Mouse (Mus musculus) midbrain, embryonic 11.5 days (tissue): ENCODE measurements around the gene Usp8. TPM values are rescaled to one million over a fixed set of nuclear protein-coding genes. Genes with fewer than 3 reads are reported as not detected.

Experiments
- ATAC-seq: fragments of 200-750 bp; cut with Nextera tagmentation; 2 replicates; pipeline ENCODE4 v1.8.0; 2017; ENCODE audit warnings: moderate TSS enrichment, moderate library complexity; ENCODE audit not compliant: low FRiP score
- DNase-seq: peaks from one replicate; pipeline ENCODE4 v3.0.0; 2015; ENCODE audit warnings: low spot score; ENCODE audit errors: missing footprints
- H3K27ac ChIP-seq: fragments of 300-500 bp; sonication (generic); 2 replicates; pipeline ENCODE4 v1.5.1; 2014; ENCODE audit warnings: low read depth, low read length
- H3K27me3 ChIP-seq: fragments of 300-500 bp; sonication (generic); 2 replicates; pipeline ENCODE4 v1.6.1; 2014; ENCODE audit warnings: mild to moderate bottlenecking, low read length, moderate library complexity, mixed read lengths; ENCODE audit not compliant: control insufficient read depth, insufficient read depth
- H3K36me3 ChIP-seq: fragments of 300-500 bp; sonication (generic); 2 replicates; pipeline ENCODE4 v1.6.1; 2014; ENCODE audit warnings: mild to moderate bottlenecking, low read length, moderate library complexity, mixed read lengths; ENCODE audit not compliant: control insufficient read depth, insufficient read depth
- H3K4me1 ChIP-seq: fragments of 300-500 bp; sonication (generic); 2 replicates; pipeline ENCODE4 v1.6.1; 2014; ENCODE audit warnings: low read length; ENCODE audit not compliant: control insufficient read depth, insufficient read depth
- H3K4me2 ChIP-seq: fragments of 300-500 bp; sonication (generic); 2 replicates; pipeline ENCODE4 v1.6.1; 2014; ENCODE audit warnings: mild to moderate bottlenecking, moderate library complexity
- H3K4me3 ChIP-seq: fragments of 300-500 bp; sonication (generic); 2 replicates; pipeline ENCODE4 v1.5.1; 2014; ENCODE audit warnings: low read depth, low read length
- H3K9ac ChIP-seq: fragments of 300-500 bp; sonication (generic); 2 replicates; pipeline ENCODE4 v1.6.1; 2014; ENCODE audit warnings: low read length
- H3K9me3 ChIP-seq: fragments of 300-500 bp; sonication (generic); 2 replicates; pipeline ENCODE4 v1.6.1; 2016; ENCODE audit warnings: low read length; ENCODE audit not compliant: control insufficient read depth
- WGBS: fragments of 180-500 bp; shearing (Covaris S2); extraction: QIAGEN DNeasy Blood & Tissue Kit; methylation state at CpG from one replicate; pipeline ENCODE4 v1.1.7; 2014; 5-methylcytosine and 5-hydroxymethylcytosine counted together
- polyA plus RNA-seq: library from polyadenylated mRNA; unstranded; fragments of >200 nt; fragmentation: Nextera tagmentation; extraction: Ambion mirVana; gene quantifications from 2 replicates; pipeline ENCODE4 v1.2.1, GENCODE M21; 2014

Gene Usp8
- polyA plus RNA-seq, 1 experiment from 2014 or later: 47.7 TPM

DNA sequence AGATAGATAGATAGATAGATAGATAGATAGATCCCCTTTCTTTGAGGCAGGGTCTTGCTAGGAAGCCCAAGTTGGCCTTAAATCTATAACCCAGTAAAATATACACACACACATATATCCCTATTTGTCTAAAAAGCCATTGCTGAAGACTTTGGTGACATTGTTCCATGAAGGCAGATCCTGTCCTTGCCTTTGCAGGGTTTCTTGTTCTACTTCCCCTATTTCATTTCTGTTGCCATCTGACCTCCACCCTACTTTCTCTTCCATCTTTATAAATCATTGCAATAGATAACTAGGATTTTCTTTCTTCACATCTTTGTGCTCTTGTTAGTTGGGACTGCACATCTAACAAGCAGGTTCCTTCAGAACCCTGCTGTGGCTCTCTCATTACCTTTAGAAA is 5.8 kb downstream of the Usp8 start:
- DNase-seq (no peak), ATAC-seq (no peak)
- Histone ChIP-seq H3K4me3 (no peak overlapping the region), H3K4me2 (no peak overlapping the region), H3K9me3 (no peaks in the 10 kb centered on the region), H3K27ac (no peak overlapping the region), H3K4me1 (0 out of 2 replicates have a peak, but pooled peaks cover 2% of the 10 kb centered on the region), H3K36me3 (no peaks in the 10 kb centered on the region), H3K9ac (no peak overlapping the region), H3K27me3 (no peaks in the 10 kb centered on the region)

DNA sequence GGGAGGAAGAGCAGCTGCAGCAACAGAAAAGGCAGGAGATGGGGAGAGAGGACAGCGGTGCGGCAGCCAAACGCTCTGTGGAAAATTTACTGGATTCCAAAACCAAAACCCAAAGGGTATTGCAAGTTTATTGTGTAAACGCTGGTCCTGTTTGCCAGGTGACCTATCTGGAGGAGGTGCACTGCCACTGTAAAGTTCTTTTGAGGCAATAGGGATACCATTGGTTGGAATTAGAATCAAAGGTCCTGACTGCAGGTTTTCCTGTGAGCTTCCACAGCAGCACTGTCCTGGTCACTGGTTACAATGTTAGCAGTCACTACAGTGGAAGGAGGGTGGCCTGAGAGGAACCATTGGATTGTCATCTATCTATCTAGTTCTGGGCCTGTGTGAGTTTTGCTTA is 22.1 kb downstream of the Usp8 start:
- Histone ChIP-seq H3K4me3 (no peak overlapping the region), H3K9ac (no peak overlapping the region), H3K9me3 (no peaks in the 10 kb centered on the region), H3K4me1 (no peaks in the 10 kb centered on the region), H3K4me2 (no peak overlapping the region), H3K36me3 (peaks cover 3% of the 10 kb centered on the region; the same call in 1 of the 2 replicates), H3K27ac (no peak overlapping the region), H3K27me3 (no peaks in the 10 kb centered on the region)
- WGBS: 94% methylated on average over 4 of the region's 4 CpGs
- ATAC-seq (no peak), DNase-seq (no peak)

DNA sequence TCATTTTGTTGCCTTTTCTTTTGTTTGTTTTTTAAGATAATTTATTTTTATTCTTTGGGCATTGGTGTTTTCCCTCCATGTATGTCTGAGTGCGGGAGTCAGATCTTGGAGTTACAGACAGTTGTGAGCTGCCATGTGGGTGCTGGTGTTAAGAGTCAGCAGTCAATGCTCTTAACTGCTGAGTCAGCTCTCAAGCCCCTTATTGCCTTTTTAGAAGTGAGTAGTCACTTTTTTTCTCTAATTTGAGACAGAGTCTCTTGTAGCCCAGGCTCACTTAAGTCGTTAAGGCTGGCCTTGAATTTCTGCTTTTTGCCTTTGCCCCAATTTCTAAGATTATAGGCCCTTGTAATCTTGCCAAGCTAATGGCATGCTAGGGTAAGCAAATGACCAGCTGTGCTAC is 23.4 kb downstream of the Usp8 start:
- Histone ChIP-seq H3K36me3 (peaks cover 3% of the 10 kb centered on the region; the same call in 1 of the 2 replicates), H3K9me3 (no peaks in the 10 kb centered on the region), H3K27me3 (no peaks in the 10 kb centered on the region), H3K4me3 (no peak overlapping the region), H3K4me2 (no peak overlapping the region), H3K9ac (no peak overlapping the region), H3K27ac (no peak overlapping the region), H3K4me1 (no peaks in the 10 kb centered on the region)
- DNase-seq: no peak
- no peak for ATAC-seq
- 93% methylated on average over 2 of the region's 2 CpGs for WGBS

DNA sequence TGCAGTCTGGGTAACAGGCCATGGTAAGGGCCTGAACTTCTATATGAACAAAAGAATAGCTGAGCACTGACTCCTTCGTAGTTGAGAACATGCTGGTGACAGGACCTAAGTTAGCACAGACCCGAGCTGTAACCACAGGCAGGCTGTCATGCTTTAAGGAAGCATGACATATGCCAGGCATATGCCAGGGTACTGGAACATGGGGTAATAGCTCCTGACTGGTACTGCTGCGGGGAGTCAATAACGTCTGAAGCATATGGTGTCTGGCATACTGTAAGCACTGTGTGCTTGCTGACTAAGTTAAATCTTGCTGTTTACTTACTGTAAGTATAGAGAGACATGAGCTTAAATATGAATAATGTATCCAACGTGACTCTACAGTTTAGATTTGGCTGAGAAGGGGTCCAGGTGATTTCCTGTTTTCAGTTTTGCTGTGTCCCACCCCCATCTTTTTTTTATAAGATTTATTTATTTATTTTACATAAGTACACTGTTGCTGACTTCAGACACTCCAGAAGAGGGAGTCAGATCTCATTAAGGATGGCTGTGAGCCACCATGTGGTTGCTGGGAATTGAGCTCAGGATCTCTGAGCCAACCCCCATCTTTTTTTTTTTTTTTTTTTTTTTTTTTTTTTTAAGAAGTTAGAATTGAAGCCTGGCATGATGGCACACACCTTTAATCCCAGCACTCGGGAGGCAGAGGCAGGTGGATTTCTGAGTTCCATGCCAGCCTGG is 28.4 kb downstream of the Usp8 start:
- DNase-seq: no peak
- Histone ChIP-seq H3K9ac (no peak overlapping the region), H3K27ac (no peak overlapping the region), H3K36me3 (peaks cover 5% of the 10 kb centered on the region; the same call in 1 of the 2 replicates), H3K9me3 (no peaks in the 10 kb centered on the region), H3K4me3 (no peak overlapping the region), H3K27me3 (no peaks in the 10 kb centered on the region), H3K4me2 (no peak overlapping the region), H3K4me1 (no peaks in the 10 kb centered on the region)
- 90% methylated on average over 6 of the region's 6 CpGs for WGBS
- ATAC-seq: no peak

DNA sequence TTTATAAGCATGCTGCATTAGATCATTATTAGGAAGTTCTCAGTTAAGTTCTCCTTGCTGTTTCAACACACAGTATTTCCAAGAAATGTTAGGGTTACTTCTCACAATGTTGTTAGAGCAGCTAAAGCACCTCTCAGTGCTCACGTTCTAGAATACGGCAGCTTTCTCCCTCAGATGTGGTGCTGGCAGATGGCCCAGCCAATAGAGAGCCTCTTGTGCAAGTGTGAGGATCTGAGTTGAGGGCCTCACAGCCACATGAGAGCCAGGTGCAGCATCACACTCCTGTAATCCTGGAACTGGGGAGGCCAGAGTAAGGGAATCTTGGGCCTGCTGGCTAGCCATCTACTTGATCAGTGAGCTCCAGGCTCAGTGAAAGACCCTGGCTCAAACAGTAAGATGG is 33.2 kb downstream of the Usp8 start:
- no peaks in the 10 kb centered on the region for H3K27me3 ChIP-seq
- 98% methylated on average over 2 of the region's 2 CpGs for WGBS
- H3K36me3 ChIP-seq: peaks cover 4% of the 10 kb centered on the region; the same call in 1 of the 2 replicates

DNA sequence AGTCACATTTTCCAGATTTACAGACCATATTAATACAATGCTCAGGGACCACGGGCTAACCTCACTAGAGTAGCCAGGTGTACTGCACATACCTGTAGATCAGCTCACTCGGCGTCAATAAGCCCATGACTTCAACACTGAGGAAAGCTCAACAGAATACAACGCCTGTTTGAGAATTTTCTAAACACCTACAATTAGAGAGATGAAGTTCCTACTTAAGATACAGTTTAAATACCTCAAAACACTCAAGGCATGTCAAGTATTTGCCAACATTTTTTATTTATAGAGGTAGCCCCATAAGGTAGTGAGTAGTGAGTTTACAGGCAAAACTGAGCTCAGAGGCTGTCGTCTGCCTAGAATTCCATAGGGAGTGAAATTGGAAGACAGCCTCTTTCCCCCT is 36.3 kb downstream of the Usp8 start:
- no peak overlapping the region for H3K4me2 ChIP-seq
- WGBS: 91% methylated on average over 5 of the region's 5 CpGs
- no peaks in the 10 kb centered on the region for H3K4me1 ChIP-seq
- H3K4me3 ChIP-seq: no peak overlapping the region
- ATAC-seq: no peak
- H3K9ac ChIP-seq: no peak overlapping the region
- H3K27me3 ChIP-seq: no peaks in the 10 kb centered on the region
- H3K27ac ChIP-seq: no peak overlapping the region
- DNase-seq: no peak
- H3K9me3 ChIP-seq: no peaks in the 10 kb centered on the region
- peaks cover 2% of the 10 kb centered on the region; the same call in 1 of the 2 replicates for H3K36me3 ChIP-seq

More for the DNA sequence above, 33.2 kb downstream of the Usp8 start:
- H3K4me3 ChIP-seq: no peak overlapping the region
- no peak overlapping the region for H3K4me2 ChIP-seq
- H3K4me1 ChIP-seq: no peaks in the 10 kb centered on the region
- DNase-seq (no peak), ATAC-seq (no peak)
- no peak overlapping the region for H3K27ac ChIP-seq
- H3K9ac ChIP-seq: no peak overlapping the region
- H3K9me3 ChIP-seq: no peaks in the 10 kb centered on the region

DNA sequence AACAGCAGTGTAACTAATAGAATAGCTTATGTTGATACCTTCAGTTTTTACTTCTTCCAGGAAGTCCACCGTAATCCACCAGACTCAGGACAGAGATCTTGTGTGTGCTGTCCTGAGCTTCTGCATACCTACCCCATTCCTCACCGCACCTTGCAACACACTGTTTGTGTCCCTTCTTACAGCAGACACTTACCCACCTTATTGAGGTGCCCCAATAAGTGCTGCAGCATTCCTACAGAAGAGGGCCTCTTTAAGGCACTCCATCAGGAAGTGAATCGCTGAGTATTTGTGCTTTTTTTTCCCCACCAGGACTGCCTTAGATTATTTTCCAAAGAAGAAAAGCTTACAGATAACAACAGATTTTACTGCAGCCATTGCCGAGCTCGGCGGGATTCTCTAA is 48.5 kb downstream of the Usp8 start:
- Histone ChIP-seq H3K27me3 (no peaks in the 10 kb centered on the region), H3K4me3 (no peak overlapping the region), H3K4me1 (no peaks in the 10 kb centered on the region), H3K4me2 (no peak overlapping the region), H3K36me3 (peaks cover 24% of the 10 kb centered on the region), H3K9ac (no peak overlapping the region), H3K27ac (no peak overlapping the region), H3K9me3 (no peaks in the 10 kb centered on the region)
- 96% methylated on average over 6 of the region's 6 CpGs for WGBS
- no peak for DNase-seq
- no peak for ATAC-seq

DNA sequence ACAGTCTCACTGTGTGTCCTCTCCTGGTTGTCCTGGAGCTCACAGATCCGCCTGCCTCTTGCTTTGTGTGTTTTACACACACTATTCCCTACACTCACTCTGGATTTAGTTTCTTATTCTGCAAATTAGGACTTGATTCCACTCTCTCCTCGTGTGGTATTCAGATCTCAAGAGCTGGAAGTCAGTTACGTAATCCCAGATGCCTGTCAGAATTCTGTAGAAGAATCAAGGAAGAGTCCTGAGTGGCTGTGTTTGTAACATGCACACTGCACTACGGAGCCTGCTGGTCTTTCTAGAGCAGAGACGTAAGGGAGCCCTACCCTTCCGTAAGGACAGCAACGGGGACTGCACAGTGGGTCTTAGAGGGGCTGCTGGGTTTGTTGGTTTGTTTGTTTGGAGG is 52.2 kb downstream of the Usp8 start:
- Histone ChIP-seq H3K27me3 (no peaks in the 10 kb centered on the region), H3K4me2 (no peak overlapping the region), H3K36me3 (peaks cover 25% of the 10 kb centered on the region; the same call in 1 of the 2 replicates), H3K9ac (no peak overlapping the region), H3K4me3 (no peak overlapping the region), H3K27ac (no peak overlapping the region), H3K4me1 (no peaks in the 10 kb centered on the region), H3K9me3 (no peaks in the 10 kb centered on the region)
- DNase-seq (no peak), ATAC-seq (no peak)
- WGBS: 94% methylated on average over 7 of the region's 7 CpGs

DNA sequence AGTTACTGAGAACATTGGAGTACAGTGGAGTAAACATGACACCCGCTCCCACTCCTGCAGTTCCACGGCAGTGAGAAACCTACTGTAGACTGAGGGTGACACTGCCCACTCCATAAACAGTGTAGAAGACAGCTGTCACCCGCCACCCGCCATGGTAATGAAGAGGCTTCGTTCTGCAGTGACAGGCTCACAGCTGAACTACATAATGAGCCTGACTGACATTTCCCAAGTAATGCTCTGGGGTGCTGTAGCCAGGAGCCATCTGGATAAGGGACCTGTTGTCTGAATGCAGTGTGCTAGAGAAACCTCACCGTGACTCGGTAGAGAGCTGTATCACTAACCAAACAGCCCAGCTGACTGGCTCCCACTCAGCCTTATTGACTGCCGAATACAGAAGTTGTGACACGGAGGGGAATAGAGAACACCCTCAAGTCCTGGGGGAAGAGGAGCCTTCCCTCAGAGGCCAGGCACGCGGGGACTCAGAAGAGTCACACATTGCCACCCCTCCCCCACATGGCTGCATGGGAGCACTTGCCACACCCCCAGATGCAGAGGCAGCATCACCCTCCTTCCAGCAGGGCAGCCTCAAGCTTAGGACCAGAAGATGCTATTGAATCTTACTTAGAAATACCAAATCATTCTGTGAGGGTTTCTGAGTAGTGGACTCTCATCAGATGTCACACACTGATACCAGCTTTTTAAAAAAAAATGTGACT is 58.9 kb downstream of the Usp8 start:
- no peak overlapping the region for H3K9ac ChIP-seq
- H3K4me2 ChIP-seq: no peak overlapping the region
- peaks cover 8% of the 10 kb centered on the region; the same call in 1 of the 2 replicates for H3K36me3 ChIP-seq
- no peaks in the 10 kb centered on the region for H3K9me3 ChIP-seq
- no peak overlapping the region for H3K27ac ChIP-seq
- H3K4me1 ChIP-seq: no peaks in the 10 kb centered on the region
- no peak for DNase-seq
- peak; percentile 44; the same call in 1 of the 2 replicates for ATAC-seq
- H3K27me3 ChIP-seq: no peaks in the 10 kb centered on the region
- H3K4me3 ChIP-seq: no peak overlapping the region
- 56% methylated on average over 11 of the region's 11 CpGs for WGBS
